Mouse (Mus musculus): Measurements from ENCODE around the gene Slc3a2. TPM values are rescaled to one million over a fixed set of nuclear protein-coding genes. Genes with fewer than 3 reads are reported as not detected.

The Slc3a2 gene
- polyA plus RNA-seq, 2 experiments from 2014 or later, result 63.7 to 85.1 TPM

Other genes starting within 250 kb of the Slc3a2 start
- gene Slc22a8, start 132.1 kb downstream of the Slc3a2 start, polyA plus RNA-seq (2017; shearing (Covaris generic)), result under 1 TPM in 1 of 2 experiments, not detected in 1; 0.12 TPM
- gene Slc22a6, start 105.3 kb downstream of the Slc3a2 start, polyA plus RNA-seq (2017; shearing (Covaris generic)), result not detected
- gene Chrm1, start 59.6 kb downstream of the Slc3a2 start, polyA plus RNA-seq (2017; shearing (Covaris generic)), result not detected
- gene Wdr74, start 12.5 kb upstream of the Slc3a2 start, polyA plus RNA-seq (2017; shearing (Covaris generic)), result 10 to 100 TPM; 72.5 to 92.2 TPM
- under 1 TPM in 1 of 2 experiments, not detected in 1; 0.75 TPM for gene 1700092M07Rik, start 17.3 kb upstream of the Slc3a2 start, polyA plus RNA-seq (2017; shearing (Covaris generic))
- gene Stx5a, start 18.0 kb upstream of the Slc3a2 start, polyA plus RNA-seq (2017; shearing (Covaris generic)), result 100 to 1,000 TPM; 132 to 165 TPM
- 100 to 1,000 TPM; 163 to 188 TPM for gene Nxf1, start 33.7 kb upstream of the Slc3a2 start, polyA plus RNA-seq (2017; shearing (Covaris generic))
- 100 to 1,000 TPM; 117 to 124 TPM for gene Tmem223, start 47.6 kb upstream of the Slc3a2 start, polyA plus RNA-seq (2017; shearing (Covaris generic))
- 100 to 1,000 TPM in 1 of 2 experiments, 10 to 100 TPM in 1; 85.6 to 101 TPM for gene Tmem179b, start 51.1 kb upstream of the Slc3a2 start, polyA plus RNA-seq (2017; shearing (Covaris generic))
- 1 to 10 TPM; 5.4 to 6.5 TPM for gene Taf6l, start 63.0 kb upstream of the Slc3a2 start, polyA plus RNA-seq (2017; shearing (Covaris generic))
- gene Polr2g, start 75.2 kb upstream of the Slc3a2 start, polyA plus RNA-seq (2017; shearing (Covaris generic)), result 100 to 1,000 TPM; 181 to 198 TPM
- gene Zbtb3, start 79.2 kb upstream of the Slc3a2 start, polyA plus RNA-seq (2017; shearing (Covaris generic)), result 1 to 10 TPM; 2.1 to 4.7 TPM
- 10 to 100 TPM; 41.6 to 59.0 TPM for gene Ttc9c, start 96.0 kb upstream of the Slc3a2 start, polyA plus RNA-seq (2017; shearing (Covaris generic))
- gene Hnrnpul2, start 96.6 kb upstream of the Slc3a2 start, polyA plus RNA-seq (2017; shearing (Covaris generic)), result 1 to 10 TPM; 4.2 to 6.9 TPM
- gene AC129217.1, start 106.4 kb upstream of the Slc3a2 start, polyA plus RNA-seq (2017; shearing (Covaris generic)), result not detected
- gene Bscl2, start 114.1 kb upstream of the Slc3a2 start, polyA plus RNA-seq (2017; shearing (Covaris generic)), result 10 to 100 TPM; 86.8 to 98.9 TPM
- 1 to 10 TPM in 1 of 2 experiments, under 1 TPM in 1; 0.91 to 1.4 TPM for gene Gng3, start 115.8 kb upstream of the Slc3a2 start, polyA plus RNA-seq (2017; shearing (Covaris generic))
- not detected for gene Lrrn4cl, start 127.4 kb upstream of the Slc3a2 start, polyA plus RNA-seq (2017; shearing (Covaris generic))
- gene Ubxn1, start 148.1 kb upstream of the Slc3a2 start, polyA plus RNA-seq (2017; shearing (Covaris generic)), result 10 to 100 TPM; 65.0 to 70.2 TPM
- gene Uqcc3, start 157.6 kb upstream of the Slc3a2 start, polyA plus RNA-seq (2017; shearing (Covaris generic)), result 10 to 100 TPM; 80.7 to 88.3 TPM
- gene Lbhd1, start 160.4 kb upstream of the Slc3a2 start, polyA plus RNA-seq (2017; shearing (Covaris generic)), result 10 to 100 TPM; 58.1 to 77.2 TPM
- not detected for gene Gm49403, start 160.6 kb upstream of the Slc3a2 start, polyA plus RNA-seq (2017; shearing (Covaris generic))
- 100 to 1,000 TPM; 102 to 103 TPM for gene 1810009A15Rik, start 165.5 kb upstream of the Slc3a2 start, polyA plus RNA-seq (2017; shearing (Covaris generic))
- gene Gm49416, start 165.6 kb upstream of the Slc3a2 start, polyA plus RNA-seq (2017; shearing (Covaris generic)), result not detected
- 10 to 100 TPM in 1 of 2 experiments, 1 to 10 TPM in 1; 8.7 to 12.2 TPM for gene Ints5, start 169.6 kb upstream of the Slc3a2 start, polyA plus RNA-seq (2017; shearing (Covaris generic))
- 10 to 100 TPM; 50.2 to 83.9 TPM for gene Ganab, start 174.7 kb upstream of the Slc3a2 start, polyA plus RNA-seq (2017; shearing (Covaris generic))
- gene B3gat3, start 197.0 kb upstream of the Slc3a2 start, polyA plus RNA-seq (2017; shearing (Covaris generic)), result 10 to 100 TPM; 18.4 to 19.6 TPM
- 1 to 10 TPM; 5.1 to 9.2 TPM for gene Rom1, start 206.0 kb upstream of the Slc3a2 start, polyA plus RNA-seq (2017; shearing (Covaris generic))
- gene Eml3, start 206.2 kb upstream of the Slc3a2 start, polyA plus RNA-seq (2017; shearing (Covaris generic)), result 10 to 100 TPM; 18.7 to 24.9 TPM
- 100 to 1,000 TPM in 1 of 2 experiments, 10 to 100 TPM in 1; 81.7 to 126 TPM for gene Mta2, start 218.5 kb upstream of the Slc3a2 start, polyA plus RNA-seq (2017; shearing (Covaris generic))
- gene Tut1, start 230.5 kb upstream of the Slc3a2 start, polyA plus RNA-seq (2017; shearing (Covaris generic)), result 10 to 100 TPM; 30.3 to 67.9 TPM
- 100 to 1,000 TPM; 667 to 787 TPM for gene Eef1g, start 243.7 kb upstream of the Slc3a2 start, polyA plus RNA-seq (2017; shearing (Covaris generic))